Mouse (Mus musculus) ovary, postnatal 10 days (tissue): Measurements from ENCODE around the gene Rassf1.

Experiments
- DNase-seq: peaks from one replicate; pipeline ENCODE4 v3.0.0; 2022; ENCODE audit warnings: low spot score

Gene Rassf1

GRCm38 (mm10) chr9:107581584-107581983 lies 30.2 kb downstream of the Rassf1 start:
- no peak for DNase-seq

- no peak for DNase-seq
Measured at GRCm38 (mm10) chr9:107582509-107583062, 31.2 kb downstream of the Rassf1 start.

GRCm38 (mm10) chr9:107583174-107583573 lies 31.8 kb downstream of the Rassf1 start:
- DNase-seq: no peak

DNA sequence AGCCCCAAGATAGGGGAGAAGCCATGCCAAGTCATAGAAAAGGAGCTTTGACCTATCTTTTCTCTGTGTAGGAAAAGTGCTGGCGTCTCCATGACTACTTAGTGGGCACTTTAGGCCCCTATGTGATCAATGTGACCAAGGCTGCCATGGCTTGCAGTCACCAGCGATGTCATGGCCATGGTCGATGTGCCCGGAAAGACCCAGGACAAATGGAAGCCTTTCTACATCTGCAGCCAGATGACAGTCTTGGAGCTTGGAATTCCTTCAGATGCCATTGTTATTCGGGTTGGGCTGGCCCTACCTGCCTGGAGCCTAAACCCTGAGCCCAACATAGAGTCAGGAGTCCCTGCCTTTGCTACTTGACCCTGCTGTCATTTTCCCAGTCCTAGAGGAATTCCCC lies 35.1 kb downstream of the Rassf1 start:
- no peak for DNase-seq

DNA sequence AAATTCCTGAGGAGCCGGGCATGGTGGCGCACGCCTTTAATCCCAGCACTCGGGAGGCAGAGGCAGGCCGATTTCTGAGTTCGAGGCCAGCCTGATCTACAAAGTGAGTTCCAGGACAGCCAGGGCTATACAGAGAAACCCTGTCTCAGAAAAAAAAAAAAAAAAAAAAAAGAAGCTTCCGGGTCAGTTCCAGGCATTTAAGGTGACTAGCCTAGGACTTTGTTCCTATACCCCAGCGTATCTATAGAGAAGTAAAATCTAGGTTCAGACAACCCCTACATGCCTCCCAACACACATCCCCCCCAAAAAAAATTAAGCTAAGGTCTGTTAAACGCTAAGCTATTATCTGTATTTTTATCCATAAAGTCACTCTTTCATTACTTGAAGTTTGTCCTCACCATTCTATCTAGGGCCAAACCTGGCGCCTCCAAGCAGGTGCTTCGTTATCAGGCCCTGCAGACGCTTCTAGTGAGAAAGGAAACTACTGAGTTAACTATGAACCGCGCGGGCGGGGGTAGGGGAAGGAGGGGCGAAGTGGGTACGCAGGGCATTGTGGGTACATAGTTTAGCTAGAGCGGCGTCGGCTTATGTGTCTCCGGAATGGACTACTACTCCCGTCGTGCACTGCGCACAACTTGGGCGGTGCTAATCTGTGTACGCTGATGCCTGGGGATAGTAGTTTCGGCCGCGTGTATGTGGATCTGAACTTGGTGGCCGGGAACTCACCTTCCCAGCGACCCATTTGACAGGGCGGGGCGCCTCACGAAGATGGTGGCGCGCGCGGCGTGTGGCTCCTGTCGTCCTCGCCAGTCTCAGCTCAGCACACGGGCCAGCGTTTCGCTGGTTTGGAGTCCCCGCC lies 35.8 kb downstream of the Rassf1 start, which contains the start of gene Ifrd2:
TSS of gene Ifrd2 (plus strand) at position 669 of the 859 bp plus-strand sequence.
- DNase-seq: peak; percentile 74

- no peak for DNase-seq
Measured at GRCm38 (mm10) chr9:107587833-107588639, 36.7 kb downstream of the Rassf1 start.

GRCm38 (mm10) chr9:107590058-107590772 lies 38.9 kb downstream of the Rassf1 start:
- no peak for DNase-seq

DNA sequence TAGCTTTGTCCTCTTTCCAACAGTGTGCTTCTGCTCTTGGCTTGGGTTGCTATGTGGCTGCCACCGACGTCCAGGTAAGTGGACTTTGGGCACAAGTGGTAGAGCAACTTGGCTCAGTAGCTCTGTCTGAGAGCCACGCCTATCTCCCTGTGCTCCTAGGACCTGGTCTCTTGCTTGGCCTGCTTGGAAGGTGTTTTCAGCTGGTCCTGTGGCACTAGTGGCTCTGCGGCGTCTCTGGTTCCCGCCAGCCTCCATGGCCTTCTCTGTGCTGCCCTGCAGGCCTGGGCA lies 39.4 kb downstream of the Rassf1 start:
- DNase-seq: no peak

DNA sequence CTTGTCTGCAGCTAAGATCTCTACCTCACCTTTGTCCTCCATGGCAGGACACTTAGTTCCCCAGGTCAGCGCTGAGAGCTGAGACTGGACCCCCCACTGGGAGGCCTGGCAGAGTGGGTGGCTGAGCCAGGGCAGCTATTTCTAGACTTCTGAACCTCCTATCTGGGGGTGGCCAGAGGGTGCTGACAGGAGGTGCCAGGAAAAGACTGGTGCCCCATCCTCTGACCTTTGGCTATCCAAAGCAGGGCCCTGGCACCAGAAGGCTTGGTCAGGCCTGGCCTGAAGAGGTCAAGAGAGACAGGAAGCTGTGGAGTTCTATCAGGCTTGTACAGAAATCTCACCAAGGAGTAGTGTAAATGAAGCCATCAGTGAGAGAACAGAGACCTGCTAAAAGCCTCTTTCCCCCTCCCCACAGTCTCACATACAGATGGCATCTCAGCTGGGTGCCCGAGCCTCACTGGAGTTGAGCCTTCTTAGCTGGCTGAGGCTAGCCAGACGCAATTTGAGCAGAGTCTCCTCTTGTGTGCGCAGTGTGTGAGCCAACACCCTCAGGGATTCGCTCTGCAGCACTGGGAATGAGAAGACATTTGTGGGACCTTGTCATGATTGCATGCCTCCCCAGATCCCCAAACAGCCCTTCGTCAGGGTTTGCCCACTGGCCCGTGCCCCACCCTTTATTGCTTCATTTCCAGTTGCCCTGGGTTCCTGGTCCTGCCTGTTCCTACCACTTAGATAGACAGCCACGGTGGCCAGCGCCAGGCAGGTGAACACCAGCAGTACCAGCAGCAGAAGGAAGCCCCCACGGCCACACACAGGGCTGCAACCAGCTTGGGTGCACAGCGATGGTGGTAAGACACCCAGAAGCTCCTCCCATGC lies 42.0 kb downstream of the Rassf1 start:
- DNase-seq: no peak

GRCm38 (mm10) chr9:107594281-107595062 lies 43.1 kb downstream of the Rassf1 start:
- no peak for DNase-seq

DNA sequence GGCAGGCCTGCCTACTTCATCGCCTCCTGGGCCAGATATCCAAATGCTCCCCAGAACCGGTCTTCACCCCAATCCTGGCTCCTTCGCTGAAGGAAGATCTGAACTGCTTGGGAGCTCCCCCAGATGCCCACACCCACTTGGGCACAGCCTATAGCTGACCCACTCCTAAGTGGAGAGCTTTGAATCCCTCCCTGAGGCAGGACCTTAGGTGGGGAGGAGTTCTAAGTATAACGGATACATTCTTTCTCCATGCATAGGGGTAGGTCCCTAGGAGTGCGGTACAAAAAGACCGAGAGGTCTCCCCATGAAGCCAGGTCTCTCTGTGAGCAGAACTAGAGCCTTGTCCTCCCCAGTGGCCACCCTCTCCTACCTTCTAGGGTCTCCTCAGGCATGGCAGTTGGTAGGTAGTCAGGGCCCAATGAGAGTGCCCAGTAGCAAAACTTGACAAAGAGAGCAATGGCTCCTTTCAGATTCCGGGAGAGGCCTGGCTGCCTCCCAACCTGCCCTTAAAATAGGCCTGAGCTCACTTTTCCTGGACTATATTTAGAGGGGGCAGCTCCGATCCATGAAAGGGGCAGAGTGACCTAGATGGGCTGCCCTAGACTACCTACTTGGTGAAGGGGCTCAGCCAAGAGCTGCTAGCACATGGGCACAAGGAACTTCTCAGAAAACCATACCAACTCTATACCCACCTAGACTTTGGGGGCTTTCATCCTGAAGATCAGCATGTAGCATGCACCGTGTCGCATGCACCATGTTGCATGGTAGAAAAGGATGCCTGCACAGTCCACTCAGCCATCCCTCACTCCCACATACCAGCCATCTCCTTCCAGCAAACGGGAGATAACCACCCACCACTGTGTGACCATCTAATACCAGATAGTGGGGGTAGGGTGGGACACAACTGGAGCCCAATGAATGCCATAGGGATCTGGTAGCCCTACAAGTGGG lies 45.5 kb downstream of the Rassf1 start:
- DNase-seq: no peak

GRCm38 (mm10) chr9:107598385-107598784 lies 47.0 kb downstream of the Rassf1 start:
- DNase-seq: no peak

- DNase-seq: no peak
Measured at GRCm38 (mm10) chr9:107599433-107599832, 48.1 kb downstream of the Rassf1 start.

DNA sequence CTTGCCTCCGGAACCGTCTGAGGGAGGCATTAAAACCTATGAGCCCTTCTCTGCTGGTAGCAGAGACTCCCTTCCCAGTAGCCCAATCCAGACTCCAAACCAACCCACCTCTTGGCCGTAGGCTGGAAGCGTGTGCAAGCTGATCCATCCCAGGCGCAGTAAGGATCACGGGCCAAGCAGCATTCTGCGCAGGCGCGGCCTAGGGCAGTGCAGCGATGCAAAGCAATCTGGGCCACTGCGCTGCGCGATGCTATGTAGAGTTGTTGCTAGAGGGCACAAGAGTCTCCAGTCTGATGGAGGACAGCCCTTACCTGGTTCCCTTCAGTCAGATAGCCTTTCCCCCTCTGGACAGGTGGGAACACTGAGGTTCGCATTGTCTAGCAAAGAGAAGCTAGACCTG lies 48.5 kb downstream of the Rassf1 start:
- DNase-seq: no peak

- DNase-seq: no peak
Measured at GRCm38 (mm10) chr9:107600745-107601144, 49.4 kb downstream of the Rassf1 start.

- no peak for DNase-seq
Measured at GRCm38 (mm10) chr9:107601275-107601674, 49.9 kb downstream of the Rassf1 start.

DNA sequence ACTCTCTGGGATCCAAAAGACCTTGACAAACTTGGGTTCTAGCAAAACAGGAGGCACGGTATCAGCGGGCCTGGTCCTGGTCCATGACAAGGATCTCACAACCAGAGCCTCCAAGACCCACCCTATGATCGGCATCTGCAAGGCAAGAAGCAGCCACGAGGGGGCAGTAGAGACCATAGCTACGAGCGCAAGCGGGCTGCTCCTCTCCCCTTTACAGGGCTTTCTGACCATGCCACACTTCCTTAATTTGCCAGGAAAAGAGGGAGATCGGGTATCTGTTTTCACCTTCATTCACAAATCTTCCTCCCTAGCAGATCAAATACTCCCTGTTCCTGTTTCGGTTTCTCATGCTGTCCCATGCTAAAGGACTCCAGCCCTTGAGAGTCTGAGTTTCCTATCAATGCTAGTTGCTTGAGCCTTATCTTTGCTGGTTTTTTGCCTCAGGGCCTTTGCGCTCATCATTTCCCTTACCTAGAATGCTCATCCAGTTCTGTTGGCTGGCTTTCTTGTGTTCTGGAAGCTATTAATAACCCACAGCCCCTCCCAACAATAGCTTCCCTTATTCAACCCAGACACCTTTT lies 50.8 kb downstream of the Rassf1 start:
- DNase-seq: peak; percentile 97

DNA sequence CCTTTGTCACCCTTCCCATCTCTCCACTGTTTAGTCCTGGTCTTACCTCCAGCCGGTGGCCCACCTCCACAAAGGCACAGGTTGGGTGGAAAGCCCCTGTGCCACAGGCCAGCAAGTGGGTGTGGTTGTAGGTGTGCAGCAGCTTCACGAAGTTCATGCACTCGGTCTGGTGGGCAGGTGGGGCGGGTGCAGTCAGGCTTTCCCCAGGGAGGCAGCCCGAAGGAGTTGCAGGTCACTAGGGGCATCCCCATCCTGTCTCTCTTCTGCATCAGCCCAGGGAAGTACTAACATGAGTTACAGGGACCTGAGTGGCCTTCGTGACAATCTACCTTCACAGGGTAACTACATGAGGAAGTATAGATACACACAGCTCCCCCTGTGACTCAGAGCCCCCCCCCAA lies 51.9 kb downstream of the Rassf1 start:
- no peak for DNase-seq
